ENCODE assay signal across 24 mouse cellular contexts in genomic region chr4:57719370-57719769, GRCm38 (mm10). TPM values are rescaled to one million over a fixed set of nuclear protein-coding genes. Genes with fewer than 3 reads are reported as not detected.
A peak's percentile ranks its signal among the peaks of the same experiment; 100 is the strongest.
DNase-seq lines count a peak whose midpoint lies in the region; ATAC-seq and TF ChIP-seq lines count a peak whose summit lies in the region.
"Had no signal": no experiment of that assay in that cellular context is flagged by ENCODE, and none has a peak within 500 bp of the region (broad histone marks: within the 10 kb centered on the region; RNA-seq: fewer than 3 reads in every experiment).

No protein-coding gene starts in this region.

- in situ Hi-C loops in ES-E14 (cut with MboI; ENCODE audit: low sequenced_read_pairs in 2 of 2, unreplicated experiment in 2 of 2), result no loop called here

- no peak overlapping the region for H3K9ac ChIP-seq in liver, embryonic 14.5 days (replicated peaks)
- H3K9ac ChIP-seq in liver, embryonic 11.5 days (ENCODE audit: low read depth, low read length), result no peak overlapping the region
- H3K9ac ChIP-seq in ES-E14 (ENCODE audit: insufficient read depth, low read depth, low read length, poor library complexity, severe bottlenecking), result no peak overlapping the region
- H3K9ac ChIP-seq: liver, embryonic 12.5 days; lung, embryonic 15.5 days; neural tube, embryonic 13.5 days; stomach, embryonic 15.5 days had no signal

- no peak overlapping the region for H3K27ac ChIP-seq in gastrocnemius, adult 2 months
- H3K27ac ChIP-seq in liver, embryonic 14.5 days, result no peak overlapping the region
- no peak overlapping the region for H3K27ac ChIP-seq in liver, embryonic 11.5 days (ENCODE audit: low read depth, low read length)
- H3K27ac ChIP-seq in ES-E14 (ENCODE audit: insufficient read depth, low read depth, low read length, poor library complexity, severe bottlenecking), result no peak overlapping the region
- no peak overlapping the region for H3K27ac ChIP-seq in hindbrain, embryonic 10.5 days
- H3K27ac ChIP-seq: forebrain, embryonic 10.5 days; kidney, postnatal 0 days; liver, embryonic 12.5 days; lung, embryonic 15.5 days; midbrain, embryonic 10.5 days; neural tube, embryonic 13.5 days; stomach, embryonic 15.5 days had no signal

- TF ChIP-seq EP300 in liver, embryonic 14.5 days (IDR thresholded peaks at IDR 0.05; ENCODE audit: low read depth), result no peak

- intact Hi-C loops in gastrocnemius, adult 2 months (cut with DNase I), result no loop called here
- intact Hi-C loops in gastrocnemius, postnatal 14 days (cut with DNase I; ENCODE audit: low total_unique reads), result no loop called here

- no peak overlapping the region for H3K4me3 ChIP-seq in gastrocnemius, adult 2 months
- H3K4me3 ChIP-seq in liver, embryonic 14.5 days (ENCODE audit: insufficient read depth in 1 of 2, low read depth in 2 of 2, low read length in 2 of 2), result no peak overlapping the region
- H3K4me3 ChIP-seq in liver, embryonic 11.5 days (ENCODE audit: low read depth, low read length), result no peak overlapping the region
- no peak overlapping the region for H3K4me3 ChIP-seq in ES-E14 (ENCODE audit: insufficient read depth in 1 of 2, low read depth in 1 of 2, low read length in 2 of 2, poor library complexity in 1 of 2, severe bottlenecking in 1 of 2)
- no peak overlapping the region for H3K4me3 ChIP-seq in hindbrain, embryonic 10.5 days
- H3K4me3 ChIP-seq: forebrain, embryonic 10.5 days; liver, embryonic 12.5 days; lung, embryonic 15.5 days; midbrain, embryonic 10.5 days; myocyte; neural tube, embryonic 13.5 days; stomach, embryonic 15.5 days had no signal

- H3K36me3 ChIP-seq in liver, embryonic 14.5 days (replicated peaks; ENCODE audit: control insufficient read depth, insufficient read depth, low read depth), result no peaks in the 10 kb centered on the region
- no peaks in the 10 kb centered on the region for H3K36me3 ChIP-seq in liver, embryonic 11.5 days (ENCODE audit: control insufficient read depth, insufficient read depth, low read length)
- no peaks in the 10 kb centered on the region for H3K36me3 ChIP-seq in ES-E14 (ENCODE audit: control insufficient read depth, insufficient read depth, low read length, poor library complexity, severe bottlenecking)
- no peaks in the 10 kb centered on the region for H3K36me3 ChIP-seq in splenic B cell, adult 2 months (ENCODE audit: control insufficient read depth, insufficient read depth, low read length, poor library complexity, severe bottlenecking)
- no peaks in the 10 kb centered on the region for H3K36me3 ChIP-seq in hindbrain, embryonic 10.5 days
- H3K36me3 ChIP-seq: forebrain, embryonic 10.5 days; liver, embryonic 12.5 days; lung, embryonic 15.5 days; midbrain, embryonic 10.5 days; neural tube, embryonic 13.5 days; stomach, embryonic 15.5 days had no signal

- no peaks in the 10 kb centered on the region for H3K27me3 ChIP-seq in liver, embryonic 14.5 days (ENCODE audit: control insufficient read depth, insufficient read depth, low read length)
- no peaks in the 10 kb centered on the region for H3K27me3 ChIP-seq in liver, embryonic 11.5 days (replicated peaks; ENCODE audit: control insufficient read depth, insufficient read depth, low read length)
- H3K27me3 ChIP-seq in splenic B cell, adult 2 months (ENCODE audit: control insufficient read depth, insufficient read depth, low read length, poor library complexity, severe bottlenecking), result no peaks in the 10 kb centered on the region
- peaks cover 16% of the 10 kb centered on the region for H3K27me3 ChIP-seq in hindbrain, embryonic 10.5 days (ENCODE audit: insufficient read depth, poor library complexity, severe bottlenecking)
- H3K27me3 ChIP-seq: liver, embryonic 12.5 days; lung, embryonic 15.5 days; neural tube, embryonic 13.5 days; stomach, embryonic 15.5 days had no signal

- DNase-seq in gastrocnemius, adult 2 months, result no peak
- no peak for DNase-seq in gastrocnemius, postnatal 14 days
- DNase-seq in liver, embryonic 14.5 days (ENCODE audit: low read depth in 3 of 3, low spot score in 3 of 3), result no peak
- DNase-seq in liver, embryonic 11.5 days (ENCODE audit: low spot score), result no peak
- DNase-seq in ES-E14 (ENCODE audit: low read depth, low spot score), result no peak
- peak; percentile 16 for DNase-seq in splenic B cell, adult 2 months (ENCODE audit: low read depth, low spot score)
- no peak for DNase-seq in adrenal gland, postnatal 4 days (ENCODE audit: low spot score in 2 of 2)
- no peak for DNase-seq in hindbrain, embryonic 10.5 days (ENCODE audit: low spot score)
- DNase-seq: adrenal gland, postnatal 36 days; cerebellum, adult 11-12 months; cerebellum, postnatal 10 days; kidney, adult 18-20 months; right cerebral cortex, adult 18-20 months; right cerebral cortex, postnatal 4 days had no signal

- H3K9me3 ChIP-seq in liver, embryonic 14.5 days (ENCODE audit: control insufficient read depth, low read length), result no peaks in the 10 kb centered on the region
- no peaks in the 10 kb centered on the region for H3K9me3 ChIP-seq in liver, embryonic 11.5 days (ENCODE audit: control insufficient read depth, low read length)
- H3K9me3 ChIP-seq in ES-E14 (ENCODE audit: control insufficient read depth, insufficient read depth, low read depth, low read length), result no peaks in the 10 kb centered on the region
- H3K9me3 ChIP-seq in hindbrain, embryonic 10.5 days, result no peaks in the 10 kb centered on the region
- H3K9me3 ChIP-seq: forebrain, embryonic 10.5 days; liver, embryonic 12.5 days; lung, embryonic 15.5 days; midbrain, embryonic 10.5 days; neural tube, embryonic 13.5 days; stomach, embryonic 15.5 days had no signal

- no peak for ATAC-seq in liver, embryonic 14.5 days (ENCODE audit: insufficient read depth)
- no peak for ATAC-seq in liver, embryonic 11.5 days (replicated peaks; ENCODE audit: low FRiP score)
- ATAC-seq: liver, embryonic 12.5 days; midbrain, embryonic 16.5 days had no signal

- H3K4me1 ChIP-seq in liver, embryonic 14.5 days (replicated peaks; ENCODE audit: control insufficient read depth in 2 of 2, insufficient read depth in 2 of 2, low read length in 1 of 2), result no peaks in the 10 kb centered on the region
- no peaks in the 10 kb centered on the region for H3K4me1 ChIP-seq in liver, embryonic 11.5 days (replicated peaks; ENCODE audit: control insufficient read depth, insufficient read depth, low read length)
- peaks cover 0 to 4% of the 10 kb centered on the region in 2 experiments; a peak in 1 of 4 replicates for H3K4me1 ChIP-seq in ES-E14 (ENCODE audit: control insufficient read depth in 2 of 2, insufficient read depth in 2 of 2, low read length in 2 of 2, poor library complexity in 1 of 2)
- peaks cover 24% of the 10 kb centered on the region for H3K4me1 ChIP-seq in hindbrain, embryonic 10.5 days (replicated peaks)
- H3K4me1 ChIP-seq: liver, embryonic 12.5 days; neural tube, embryonic 13.5 days; stomach, embryonic 15.5 days had no signal

- no peak overlapping the region for H3K4me2 ChIP-seq in liver, embryonic 14.5 days (ENCODE audit: low read depth)
- no peak overlapping the region for H3K4me2 ChIP-seq in liver, embryonic 11.5 days
- H3K4me2 ChIP-seq: heart, embryonic 11.5 days; liver, embryonic 12.5 days; lung, embryonic 15.5 days; neural tube, embryonic 13.5 days; stomach, embryonic 15.5 days had no signal

- peak; percentile 14; the same call in 1 of the 2 replicates for TF ChIP-seq CTCF in gastrocnemius, adult 2 months (IDR thresholded peaks at IDR 0.05)
- 0 out of 2 replicates have a peak, but pooled peaks have one; percentile 18 for TF ChIP-seq CTCF in liver, embryonic 14.5 days (IDR thresholded peaks at IDR 0.05; ENCODE audit: low read depth)

- WGBS in liver, embryonic 14.5 days (ENCODE audit: insufficient replicate concordance), result 43% methylated on average over 1 of the region's 1 CpGs
- 86% methylated on average over 1 of the region's 1 CpGs for WGBS in liver, embryonic 11.5 days
- WGBS in hindbrain, embryonic 10.5 days, result 89% methylated on average over 1 of the region's 1 CpGs

TF ChIP-seq in ES-E14, 5 proteins besides CTCF, POLR2A, EP300 and RAD21:
- TF ChIP-seq ZC3H11A (IDR thresholded peaks at IDR 0.05; ENCODE audit: borderline replicate concordance, low read depth, low read length) (peak; percentile 52; the same call in 1 of the 2 replicates), HCFC1 (IDR thresholded peaks at IDR 0.05; ENCODE audit: borderline replicate concordance, insufficient read depth, low read length) (no peak)

RNA-seq across cellular contexts. Expression of gene Akap2, which starts 1.9 kb away (rescaled TPM):
- 10 to 100 TPM; 28.3 to 42.6 TPM for total RNA-seq in gastrocnemius, adult 2 months (2021)
- total RNA-seq in gastrocnemius, postnatal 14 days (2021), result 10 to 100 TPM; 36.1 to 37.1 TPM
- 0.76 and 0.79 TPM in 2 replicates for polyA plus RNA-seq in liver, embryonic 14.5 days (2012; rRNA removed)
- polyA plus RNA-seq in liver, embryonic 14.5 days (2014; fragmentation: Nextera tagmentation; extraction: Ambion mirVana), result 0.63 and 1.5 TPM in 2 replicates
- 4.8 and 5.6 TPM in 2 replicates for polyA plus RNA-seq in liver, embryonic 11.5 days (2014; fragmentation: Nextera tagmentation; extraction: Ambion mirVana)
- 29.0 and 35.7 TPM in 2 replicates for total RNA-seq in ES-E14 (2012; rRNA removed)
- total RNA-seq in adrenal gland, postnatal 4 days (2021), result 100 to 1,000 TPM; 106 to 114 TPM
- polyA plus RNA-seq in hindbrain, embryonic 10.5 days (2016; fragmentation: Nextera tagmentation; extraction: Ambion mirVana), result 30.2 and 31.8 TPM in 2 replicates
